Mouse (Mus musculus) bone marrow macrophage, adult 2 months (primary cell): Measurements from ENCODE around the gene Kif14.

Source experiments
- CTCF ChIP-seq: IDR thresholded peaks from 2 replicates; pipeline ENCODE4 v1.5.1; 2012; ENCODE audit warnings: low read depth, mild to moderate bottlenecking, low read length, moderate library complexity
- POLR2A ChIP-seq: IDR thresholded peaks from 2 replicates; pipeline ENCODE4 v1.6.1; 2012; ENCODE audit warnings: mild to moderate bottlenecking, low read depth, low read length, borderline replicate concordance

DNA sequence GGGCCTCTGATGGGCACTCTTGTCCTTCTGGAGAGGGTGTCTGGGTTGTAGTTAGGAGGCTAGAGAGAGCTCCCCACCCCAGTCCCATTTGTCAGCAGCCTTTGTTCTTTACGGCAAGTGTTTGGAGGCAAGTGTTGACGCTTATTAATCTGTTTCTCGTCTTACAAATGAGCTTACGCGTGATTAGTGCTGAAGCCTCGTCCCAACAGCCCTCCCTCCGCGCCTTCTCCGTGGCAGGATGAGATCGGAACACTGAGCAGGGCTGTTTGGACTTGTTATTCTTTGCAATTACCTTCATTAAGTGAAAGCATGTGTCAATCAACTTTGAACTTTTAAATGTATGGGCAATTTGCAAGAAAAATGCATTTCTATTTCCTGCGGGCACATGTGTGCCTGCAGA is 97.0 kb downstream of the Kif14 start:
- TF ChIP-seq CTCF (no peak), POLR2A (no peak)
